Mouse (Mus musculus) stomach, embryonic 15.5 days (tissue): ENCODE results near the gene Gm5269. TPM values are rescaled to one million over a fixed set of nuclear protein-coding genes. Genes with fewer than 3 reads are reported as not detected.

Source experiments
- ATAC-seq: fragments of 200-750 bp; cut with Nextera tagmentation; 2 replicates; pipeline ENCODE4 v1.8.0; 2017; ENCODE audit warnings: low read depth, moderate number of reproducible peaks, moderate TSS enrichment; ENCODE audit not compliant: insufficient read depth, low FRiP score
- H3K27ac ChIP-seq: fragments of 300-500 bp; sonication (generic); 2 replicates; pipeline ENCODE4 v1.5.1; 2015; ENCODE audit warnings: mild to moderate bottlenecking, inconsistent platforms
- H3K27me3 ChIP-seq: fragments of 300-500 bp; sonication (generic); replicated peaks from 2 replicates; pipeline ENCODE4 v1.6.1; 2015; ENCODE audit warnings: inconsistent platforms
- H3K36me3 ChIP-seq: fragments of 300-500 bp; sonication (generic); 2 replicates; pipeline ENCODE4 v1.6.1; 2015; ENCODE audit warnings: inconsistent platforms
- H3K4me1 ChIP-seq: fragments of 300-500 bp; sonication (generic); 2 replicates; pipeline ENCODE4 v1.6.1; 2015; ENCODE audit warnings: inconsistent platforms
- H3K4me2 ChIP-seq: fragments of 300-500 bp; sonication (generic); 2 replicates; pipeline ENCODE4 v1.6.1; 2015; ENCODE audit warnings: mild to moderate bottlenecking, inconsistent platforms
- H3K4me3 ChIP-seq: fragments of 300-500 bp; sonication (generic); replicated peaks from 2 replicates; pipeline ENCODE4 v1.5.1; 2015; ENCODE audit warnings: inconsistent platforms
- H3K9ac ChIP-seq: fragments of 300-500 bp; sonication (generic); 2 replicates; pipeline ENCODE4 v1.6.1; 2015; ENCODE audit warnings: inconsistent platforms
- H3K9me3 ChIP-seq: fragments of 300-500 bp; sonication (generic); 2 replicates; pipeline ENCODE4 v1.6.1; 2016; ENCODE audit warnings: inconsistent platforms
- WGBS: fragments of 180-500 bp; shearing (Covaris S2); methylation state at CpG from one replicate; pipeline ENCODE4 v1.1.7; 2015; 5-methylcytosine and 5-hydroxymethylcytosine counted together
- polyA plus RNA-seq: library from polyadenylated mRNA; unstranded; fragments of >200 nt; fragmentation: Nextera tagmentation; extraction: Ambion mirVana; gene quantifications from 2 replicates; pipeline ENCODE4 v1.2.1, GENCODE M21; 2015

Gene Gm5269
- polyA plus RNA-seq, 1 experiment from 2014 or later, result not detected

GRCm38 (mm10) chr1:45860349-45860748, 29.7 kb downstream of the Gm5269 start:
- Histone ChIP-seq H3K9me3 (no peaks in the 10 kb centered on the region), H3K4me1 (peaks cover 10% of the 10 kb centered on the region), H3K36me3 (no peaks in the 10 kb centered on the region), H3K27ac (peak overlapping the region; percentile 18; the same call in 1 of the 2 replicates), H3K4me2 (no peak overlapping the region), H3K4me3 (no peak overlapping the region), H3K27me3 (no peaks in the 10 kb centered on the region), H3K9ac (no peak overlapping the region)
- no peak for ATAC-seq
- 27% methylated on average over 5 of the region's 5 CpGs for WGBS

DNA sequence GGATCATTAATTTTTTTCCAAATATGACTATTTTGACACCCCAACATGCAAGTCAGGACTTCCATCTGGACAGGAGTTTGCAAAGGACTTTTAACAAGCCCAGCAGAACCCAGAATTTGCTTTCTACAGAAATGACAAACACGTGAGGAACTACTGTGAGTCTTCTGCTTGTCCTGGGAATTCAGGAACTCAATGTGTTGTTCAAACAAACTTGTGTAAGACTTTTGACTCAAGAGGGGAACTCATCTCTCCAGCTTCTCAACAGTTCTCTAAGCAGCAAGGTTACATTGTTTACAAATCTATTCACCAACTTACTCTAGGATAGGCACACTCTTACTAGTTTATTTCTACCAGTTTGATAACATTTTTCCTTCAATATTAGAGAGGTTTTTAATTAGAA, 32.0 kb downstream of the Gm5269 start:
- Histone ChIP-seq H3K27ac (no peak overlapping the region), H3K4me3 (no peak overlapping the region), H3K4me1 (0 out of 2 replicates have a peak, but pooled peaks cover 8% of the 10 kb centered on the region), H3K27me3 (no peaks in the 10 kb centered on the region), H3K4me2 (no peak overlapping the region), H3K36me3 (no peaks in the 10 kb centered on the region), H3K9ac (no peak overlapping the region), H3K9me3 (no peaks in the 10 kb centered on the region)
- WGBS, result 60% methylated on average over 1 of the region's 1 CpGs
- ATAC-seq, result no peak

DNA sequence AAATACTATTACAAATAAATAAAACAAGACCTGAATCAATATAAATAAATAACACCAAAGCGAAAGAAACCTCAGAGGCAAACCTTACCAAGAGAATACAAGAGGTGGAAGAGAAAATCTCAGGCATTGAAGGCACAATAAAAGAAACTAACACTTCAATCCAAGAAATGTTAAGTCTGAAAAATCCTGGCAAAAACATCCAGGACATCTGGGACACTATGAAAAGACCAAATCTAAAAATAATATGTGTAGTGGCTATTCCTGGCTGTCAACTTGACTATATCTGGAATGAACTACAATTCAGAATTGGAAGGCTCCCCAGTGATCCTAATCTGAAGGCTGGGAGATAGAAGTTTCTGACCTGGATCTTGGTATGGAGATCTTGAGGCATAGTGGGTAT, 44.6 kb downstream of the Gm5269 start:
- WGBS, result 89% methylated on average over 1 of the region's 1 CpGs
- Histone ChIP-seq H3K36me3 (no peaks in the 10 kb centered on the region), H3K27me3 (no peaks in the 10 kb centered on the region), H3K4me1 (no peaks in the 10 kb centered on the region), H3K9me3 (no peaks in the 10 kb centered on the region), H3K4me3 (no peak overlapping the region), H3K9ac (no peak overlapping the region), H3K4me2 (no peak overlapping the region), H3K27ac (no peak overlapping the region)
- ATAC-seq, result no peak

Other genes with a start within 250 kb of the Gm5269 start
- gene Wdr75, start 95.1 kb downstream of the Gm5269 start, polyA plus RNA-seq, result 69.0 and 70.3 TPM in 2 replicates
- gene Slc40a1, start 36.2 kb upstream of the Gm5269 start, polyA plus RNA-seq, result 149 and 150 TPM in 2 replicates
- gene Dnah7b, start 176.0 kb upstream of the Gm5269 start, polyA plus RNA-seq, result 1.1 and 1.3 TPM in 2 replicates